Mouse (Mus musculus) lung, postnatal 0 days (tissue): Measurements from ENCODE around the gene Trpm8.

Experiments
- CTCF ChIP-seq: IDR thresholded peaks from 2 replicates; pipeline ENCODE4 v1.5.1; 2016; ENCODE audit warnings: antibody characterized with exemption, mild to moderate bottlenecking
- EP300 ChIP-seq: IDR thresholded peaks from 2 replicates; pipeline ENCODE4 v1.6.1; 2016; ENCODE audit warnings: antibody characterized with exemption, mild to moderate bottlenecking, control low read depth

GRCm38 (mm10) chr1:88246386-88246785, 31.1 kb upstream of the Trpm8 start:
- TF ChIP-seq EP300 = no peak
- TF ChIP-seq CTCF = no peak
